Mouse (Mus musculus): Measurements from ENCODE around the gene Prpf31.
"Not testable (repeated sequence)": the region's sequence is repeated elsewhere in the genome, so short reads cannot be mapped to it uniquely, and the experiment has no call there.

Gene Prpf31

GRCm38 (mm10) chr7:3629543-3630477 is at the start of gene Prpf31, which contains the start of gene Tfpt:
TSS of gene Prpf31 (plus strand) at chr7:3629985.
TSS of gene Tfpt (minus strand) at chr7:3629929.
- peak; percentile 93 to 95 for DNase-seq

- DNase-seq: no peak
Observed at GRCm38 (mm10) chr7:3580029-3580428, 49.8 kb upstream of the Prpf31 start.

- DNase-seq: no peak
Observed at GRCm38 (mm10) chr7:3585763-3586162, 44.0 kb upstream of the Prpf31 start.

- DNase-seq: no peak
Observed at GRCm38 (mm10) chr7:3586255-3586654, 43.5 kb upstream of the Prpf31 start.

- no peak for DNase-seq
Observed at GRCm38 (mm10) chr7:3587292-3587691, 42.5 kb upstream of the Prpf31 start.

GRCm38 (mm10) chr7:3590550-3590949 is 39.2 kb upstream of the Prpf31 start:
- DNase-seq: no peak

- DNase-seq: no peak
Observed at GRCm38 (mm10) chr7:3591534-3591933, 38.3 kb upstream of the Prpf31 start.

- DNase-seq: no peak
Observed at GRCm38 (mm10) chr7:3593855-3594254, 35.9 kb upstream of the Prpf31 start.

GRCm38 (mm10) chr7:3594686-3595085 is 35.1 kb upstream of the Prpf31 start:
- no peak for DNase-seq

GRCm38 (mm10) chr7:3595146-3595545 is 34.6 kb upstream of the Prpf31 start:
- DNase-seq: peak; percentile 58 to 69

GRCm38 (mm10) chr7:3597755-3598154 is 32.0 kb upstream of the Prpf31 start:
- DNase-seq: not testable (repeated sequence)

GRCm38 (mm10) chr7:3601119-3601518 is 28.7 kb upstream of the Prpf31 start:
- DNase-seq: peak; percentile 78 to 85

GRCm38 (mm10) chr7:3606798-3607197 is 23.0 kb upstream of the Prpf31 start:
- DNase-seq: peak; percentile 54 to 73

- no peak for DNase-seq
Observed at GRCm38 (mm10) chr7:3607391-3607790, 22.4 kb upstream of the Prpf31 start.

GRCm38 (mm10) chr7:3608668-3609067 is 21.1 kb upstream of the Prpf31 start:
- no peak for DNase-seq

GRCm38 (mm10) chr7:3609082-3609481 is 20.7 kb upstream of the Prpf31 start:
- DNase-seq: peak; percentile 88 to 89

GRCm38 (mm10) chr7:3610437-3610836 is 19.3 kb upstream of the Prpf31 start:
- DNase-seq: no peak

- no peak for DNase-seq
Observed at GRCm38 (mm10) chr7:3611006-3611405, 18.8 kb upstream of the Prpf31 start.

GRCm38 (mm10) chr7:3614021-3614420 is 15.8 kb upstream of the Prpf31 start:
- DNase-seq: no peak

- no peak for DNase-seq
Observed at GRCm38 (mm10) chr7:3616057-3616388, 13.8 kb upstream of the Prpf31 start, which contains the start of gene Oscar. TSS of gene Oscar (minus strand) at chr7:3616157.

- DNase-seq: no peak
Observed at GRCm38 (mm10) chr7:3616389-3617241, 13.2 kb upstream of the Prpf31 start.

- DNase-seq: peak; percentile 93 to 94
Observed at GRCm38 (mm10) chr7:3617242-3617995, 12.4 kb upstream of the Prpf31 start, which contains the start of gene Ndufa3. TSS of gene Ndufa3 (plus strand) at chr7:3617373.

- no peak for DNase-seq
Observed at GRCm38 (mm10) chr7:3629030-3629429, 755 bp upstream of the Prpf31 start.
